Mouse (Mus musculus) limb, embryonic 14.5 days (tissue): ENCODE measurements around the gene Dync1li1. TPM values are rescaled to one million over a fixed set of nuclear protein-coding genes. Genes with fewer than 3 reads are reported as not detected.

Source experiments
- ATAC-seq: fragments of 200-750 bp; cut with Nextera tagmentation; 2 replicates; pipeline ENCODE4 v1.8.0; 2017; ENCODE audit warnings: low read depth, moderate number of reproducible peaks, moderate TSS enrichment; ENCODE audit not compliant: low FRiP score
- DNase-seq: peaks from one replicate; pipeline ENCODE4 v3.0.0-alpha.2; 2015; ENCODE audit warnings: low spot score
- H3K27ac ChIP-seq: fragments of 300-500 bp; sonication (generic); replicated peaks from 2 replicates; pipeline ENCODE4 v1.5.1; 2014; ENCODE audit warnings: low read depth, mild to moderate bottlenecking, low read length, moderate library complexity, mixed read lengths
- H3K27me3 ChIP-seq: fragments of 300-500 bp; sonication (generic); 2 replicates; pipeline ENCODE4 v1.6.1; 2014; ENCODE audit warnings: low read length, mixed read lengths; ENCODE audit not compliant: control insufficient read depth, insufficient read depth
- H3K36me3 ChIP-seq: fragments of 300-500 bp; sonication (generic); 2 replicates; pipeline ENCODE4 v1.6.1; 2014; ENCODE audit warnings: mild to moderate bottlenecking, low read length, moderate library complexity, mixed read lengths; ENCODE audit not compliant: control insufficient read depth, insufficient read depth
- H3K4me1 ChIP-seq: fragments of 300-500 bp; sonication (generic); 2 replicates; pipeline ENCODE4 v1.6.1; 2014; ENCODE audit warnings: antibody characterized with exemption, low read length, mixed read lengths; ENCODE audit not compliant: control insufficient read depth, insufficient read depth
- H3K4me2 ChIP-seq: fragments of 300-500 bp; sonication (generic); replicated peaks from 2 replicates; pipeline ENCODE4 v1.6.1; 2014; ENCODE audit warnings: low read depth, mild to moderate bottlenecking, low read length, moderate library complexity; ENCODE audit not compliant: severe bottlenecking
- H3K4me3 ChIP-seq: fragments of 300-500 bp; sonication (generic); replicated peaks from 2 replicates; pipeline ENCODE4 v1.5.1; 2014; ENCODE audit warnings: low read length
- H3K9ac ChIP-seq: fragments of 300-500 bp; sonication (generic); 2 replicates; pipeline ENCODE4 v1.6.1; 2014; ENCODE audit warnings: mild to moderate bottlenecking, low read depth, low read length, moderate library complexity; ENCODE audit not compliant: severe bottlenecking
- H3K9me3 ChIP-seq: fragments of 300-500 bp; sonication (generic); 2 replicates; pipeline ENCODE4 v1.6.1; 2016; ENCODE audit warnings: low read length; ENCODE audit not compliant: control insufficient read depth
- POLR2A ChIP-seq: fragments of 200-500 bp; IDR thresholded peaks from 2 replicates; pipeline ENCODE4 v1.8.0; 2012; ENCODE audit warnings: inconsistent platforms, mild to moderate bottlenecking, moderate library complexity, borderline replicate concordance; ENCODE audit not compliant: insufficient read depth, insufficient read length; ENCODE audit errors: extremely low read depth
- WGBS: fragments of 180-500 bp; shearing (Covaris S2); extraction: QIAGEN DNeasy Blood & Tissue Kit; methylation state at CpG from one replicate; pipeline ENCODE4 v1.1.7; 2014; 5-methylcytosine and 5-hydroxymethylcytosine counted together
- polyA plus RNA-seq, 2 experiments: library from polyadenylated mRNA; depleted of rRNA in 1 of 2; stranded (reverse) in 1 of 2; unstranded in 1 of 2; fragments of >200 nt; fragmentation: Nextera tagmentation in 1 of 2; extraction: Ambion mirVana in 1 of 2; gene quantifications; 2 replicates each; pipeline versions ENCODE4 v1.2.1 to v1.2.3; 2012 to 2014

Gene Dync1li1
- polyA plus RNA-seq, 2 experiments, result 34.5 to 39.5 TPM

DNA sequence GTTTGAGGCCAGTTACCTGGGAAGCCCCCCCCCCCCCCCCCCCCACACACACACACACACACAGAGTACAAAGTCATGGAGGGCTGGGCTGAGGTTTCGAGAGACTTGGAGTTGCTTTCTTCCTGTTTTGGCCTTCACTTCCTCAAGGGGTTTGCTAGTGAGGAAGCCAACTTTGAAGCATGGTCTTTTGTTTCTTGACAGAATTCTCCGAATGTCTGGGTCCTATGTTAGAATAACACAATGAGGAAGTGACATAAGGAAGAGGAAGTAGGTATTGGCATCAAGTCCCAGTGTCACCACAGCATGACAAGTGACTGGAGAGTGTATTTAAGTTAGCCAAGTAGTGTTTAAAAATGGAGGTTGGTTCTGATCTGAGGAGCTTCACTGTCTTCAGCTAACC, 54.1 kb downstream of the Dync1li1 start:
- H3K9me3 ChIP-seq, result no peaks in the 10 kb centered on the region
- WGBS, result 86% methylated on average over 2 of the region's 2 CpGs
- H3K27me3 ChIP-seq, result no peaks in the 10 kb centered on the region
- H3K27ac ChIP-seq, result no peak overlapping the region
- DNase-seq (no peak), ATAC-seq (no peak)
- no peak overlapping the region for H3K4me2 ChIP-seq
- H3K4me1 ChIP-seq, result no peaks in the 10 kb centered on the region
- no peak for TF ChIP-seq POLR2A
- H3K36me3 ChIP-seq, result peaks cover 36% of the 10 kb centered on the region
- H3K4me3 ChIP-seq, result no peak overlapping the region
- H3K9ac ChIP-seq, result no peak overlapping the region

DNA sequence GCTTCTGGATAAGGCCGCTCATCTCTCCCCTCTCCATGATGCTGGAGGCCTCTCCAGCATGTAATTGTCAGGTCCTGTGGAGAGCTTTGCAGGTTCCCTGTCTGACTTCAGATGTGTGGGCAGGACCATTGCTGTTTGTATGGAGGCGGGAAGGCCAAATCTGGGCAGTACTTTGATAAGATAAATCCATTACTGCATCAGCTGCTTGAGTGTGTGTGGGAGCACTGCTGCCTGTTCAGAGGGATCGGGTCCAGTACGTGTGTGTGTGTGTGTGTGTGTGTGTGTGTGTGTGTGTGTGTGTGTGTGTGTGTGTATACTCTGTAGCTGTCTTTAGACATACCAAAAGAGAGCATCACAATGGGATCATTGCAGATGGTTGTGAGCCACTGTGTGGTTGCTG, 56.6 kb downstream of the Dync1li1 start:
- Histone ChIP-seq H3K27me3 (no peaks in the 10 kb centered on the region), H3K9me3 (no peaks in the 10 kb centered on the region), H3K36me3 (peaks cover 49% of the 10 kb centered on the region), H3K27ac (no peak overlapping the region), H3K9ac (no peak overlapping the region), H3K4me2 (no peak overlapping the region), H3K4me1 (no peaks in the 10 kb centered on the region), H3K4me3 (no peak overlapping the region)
- no peak for TF ChIP-seq POLR2A
- 95% methylated on average over 4 of the region's 4 CpGs for WGBS
- no peak for ATAC-seq
- DNase-seq, result no peak

DNA sequence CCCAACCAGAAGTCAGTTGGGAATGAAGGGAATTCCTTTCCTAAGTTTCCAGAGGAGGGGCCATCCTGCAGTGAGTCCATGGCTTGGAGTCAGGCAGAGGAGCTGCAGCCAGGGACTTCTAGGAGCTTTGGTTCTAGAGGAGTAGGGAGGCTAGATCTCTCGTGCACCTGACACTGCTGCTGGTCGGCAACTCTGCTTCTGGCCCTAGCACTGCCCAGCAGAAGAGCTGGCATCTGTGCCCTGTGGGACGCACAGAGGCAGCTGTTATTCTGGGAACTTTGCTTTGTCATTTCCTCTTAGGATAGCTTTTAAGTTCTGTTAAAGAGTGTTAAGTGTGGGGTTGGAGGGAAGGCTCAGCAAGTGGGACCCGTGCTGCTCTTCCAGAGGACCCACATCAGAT, 57.1 kb downstream of the Dync1li1 start:
- Histone ChIP-seq H3K4me3 (no peak overlapping the region), H3K9ac (no peak overlapping the region), H3K9me3 (no peaks in the 10 kb centered on the region), H3K4me2 (no peak overlapping the region), H3K36me3 (peaks cover 48% of the 10 kb centered on the region), H3K27me3 (no peaks in the 10 kb centered on the region), H3K27ac (no peak overlapping the region), H3K4me1 (no peaks in the 10 kb centered on the region)
- DNase-seq, result no peak
- ATAC-seq, result no peak
- WGBS, result 79% methylated on average over 4 of the region's 4 CpGs
- TF ChIP-seq POLR2A, result no peak

DNA sequence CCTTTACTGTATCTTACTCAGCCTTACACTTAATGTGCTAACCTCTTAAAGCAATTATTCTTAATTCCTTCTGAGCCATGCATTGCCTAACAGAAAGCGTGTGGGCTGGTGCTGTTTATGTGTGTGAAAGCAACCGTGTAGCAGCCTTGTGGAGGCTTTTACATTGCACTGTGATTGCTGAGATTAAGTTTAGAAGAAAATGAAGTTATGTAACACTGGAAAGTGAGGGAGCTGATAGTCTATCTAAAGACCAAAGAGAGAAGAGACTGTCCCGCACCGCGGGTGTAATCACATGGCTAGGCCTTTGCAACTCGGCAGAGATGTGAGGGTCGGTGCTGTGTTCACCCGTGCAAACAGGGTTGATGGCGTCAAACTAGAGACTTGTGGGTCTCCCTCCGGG, 58.4 kb downstream of the Dync1li1 start:
- Histone ChIP-seq H3K9me3 (no peaks in the 10 kb centered on the region), H3K27ac (no peak overlapping the region), H3K4me2 (no peak overlapping the region), H3K27me3 (no peaks in the 10 kb centered on the region), H3K4me1 (no peaks in the 10 kb centered on the region), H3K4me3 (no peak overlapping the region), H3K36me3 (peaks cover 45% of the 10 kb centered on the region; the same call in 1 of the 2 replicates), H3K9ac (no peak overlapping the region)
- DNase-seq (no peak), ATAC-seq (no peak)
- WGBS, result 76% methylated on average over 10 of the region's 10 CpGs
- TF ChIP-seq POLR2A, result no peak

DNA sequence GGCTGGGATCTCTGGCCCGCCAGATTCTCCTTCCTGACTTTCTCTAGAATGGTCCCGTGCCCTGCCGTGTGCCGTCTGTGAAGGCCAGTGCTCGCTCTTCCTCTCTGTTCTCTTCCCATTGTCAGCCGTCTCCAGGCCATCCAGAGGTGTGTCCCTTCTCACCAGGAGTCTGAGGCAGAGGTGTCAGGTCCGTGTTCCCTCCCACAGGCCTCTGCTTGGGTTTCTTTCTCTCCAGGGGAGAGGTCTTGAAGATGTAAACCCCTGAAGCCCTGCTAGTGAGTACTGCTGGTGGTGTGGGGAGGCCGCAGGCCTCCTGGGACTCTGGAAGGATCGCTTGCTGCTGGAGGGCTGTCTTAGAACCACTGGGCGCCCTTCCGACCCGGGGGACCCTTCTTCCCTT, 58.9 kb downstream of the Dync1li1 start:
- Histone ChIP-seq H3K4me1 (no peaks in the 10 kb centered on the region; the same call in 1 of the 2 replicates), H3K27me3 (no peaks in the 10 kb centered on the region), H3K36me3 (peaks cover 45% of the 10 kb centered on the region; the same call in 1 of the 2 replicates), H3K27ac (no peak overlapping the region), H3K4me3 (no peak overlapping the region), H3K9ac (no peak overlapping the region), H3K9me3 (no peaks in the 10 kb centered on the region), H3K4me2 (no peak overlapping the region)
- no peak for TF ChIP-seq POLR2A
- 86% methylated on average over 12 of the region's 12 CpGs for WGBS
- ATAC-seq (no peak), DNase-seq (no peak)

DNA sequence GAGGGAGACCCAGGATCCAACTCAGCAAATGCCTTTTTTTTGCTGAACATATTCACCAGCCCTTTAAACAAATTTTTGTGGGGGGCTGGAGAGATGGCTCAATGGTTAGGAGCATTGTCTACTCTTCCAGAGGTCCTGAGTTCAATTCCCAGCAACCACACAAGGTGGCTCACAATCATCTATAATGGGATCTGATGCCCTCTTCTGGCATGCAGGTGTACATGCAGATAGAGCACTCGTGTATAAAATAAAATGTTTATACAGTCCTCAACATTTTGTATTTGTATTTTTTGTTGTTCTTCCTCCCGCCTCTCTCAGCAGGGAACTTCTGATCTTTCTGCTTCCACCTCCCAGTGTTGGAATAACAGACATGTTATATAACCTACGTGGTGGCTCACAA, 63.0 kb downstream of the Dync1li1 start:
- Histone ChIP-seq H3K27ac (no peak overlapping the region), H3K27me3 (no peaks in the 10 kb centered on the region), H3K4me3 (no peak overlapping the region), H3K4me2 (no peak overlapping the region), H3K9ac (no peak overlapping the region), H3K36me3 (peaks cover 49% of the 10 kb centered on the region), H3K9me3 (no peaks in the 10 kb centered on the region), H3K4me1 (no peaks in the 10 kb centered on the region; the same call in 1 of the 2 replicates)
- 86% methylated on average over 3 of the region's 3 CpGs for WGBS
- DNase-seq (no peak), ATAC-seq (no peak)
- TF ChIP-seq POLR2A, result no peak
